Mouse (Mus musculus) lung, adult 2 months (tissue): Measurements from ENCODE around the gene Wfdc1. TPM values are rescaled to one million over a fixed set of nuclear protein-coding genes. Genes with fewer than 3 reads are reported as not detected.

ENCODE experiments used
- DNase-seq: peaks from one replicate; pipeline ENCODE4 v3.0.0; 2022
- H3K4me1 ChIP-seq: fragments of 200-500 bp; 2 replicates; pipeline ENCODE4 v1.6.1; 2011; ENCODE audit warnings: low read length; ENCODE audit not compliant: control insufficient read depth, insufficient read depth
- H3K4me3 ChIP-seq: fragments of 200-500 bp; replicated peaks from 2 replicates; pipeline ENCODE3; 2011; ENCODE audit warnings: low read depth, mild to moderate bottlenecking, control low read depth, low read length; ENCODE audit errors: extremely low read depth
- CTCF ChIP-seq: fragments of 200-500 bp; IDR thresholded peaks from 2 replicates; pipeline ENCODE4 v1.5.1; 2011; ENCODE audit warnings: mild to moderate bottlenecking, low read length, control low read depth; ENCODE audit not compliant: insufficient read depth
- POLR2A ChIP-seq: fragments of 200-500 bp; IDR thresholded peaks from 2 replicates; pipeline ENCODE4 v1.6.1; 2011; ENCODE audit warnings: low read depth, mild to moderate bottlenecking, control low read depth, low read length, borderline replicate concordance; ENCODE audit errors: extremely low read depth
- WGBS: fragments of 180-500 bp; shearing (Covaris S2); methylation state at CpG from one replicate; pipeline ENCODE4 v1.1.7; 2018; 5-methylcytosine and 5-hydroxymethylcytosine counted together
- polyA plus RNA-seq: library from polyadenylated mRNA; depleted of rRNA; stranded (reverse); fragments of >200 nt; gene quantifications from 2 replicates; pipeline ENCODE4 v1.2.3, GENCODE M21; 2012; rRNA removed

The Wfdc1 gene
- polyA plus RNA-seq, 1 experiment, result 122 TPM

DNA sequence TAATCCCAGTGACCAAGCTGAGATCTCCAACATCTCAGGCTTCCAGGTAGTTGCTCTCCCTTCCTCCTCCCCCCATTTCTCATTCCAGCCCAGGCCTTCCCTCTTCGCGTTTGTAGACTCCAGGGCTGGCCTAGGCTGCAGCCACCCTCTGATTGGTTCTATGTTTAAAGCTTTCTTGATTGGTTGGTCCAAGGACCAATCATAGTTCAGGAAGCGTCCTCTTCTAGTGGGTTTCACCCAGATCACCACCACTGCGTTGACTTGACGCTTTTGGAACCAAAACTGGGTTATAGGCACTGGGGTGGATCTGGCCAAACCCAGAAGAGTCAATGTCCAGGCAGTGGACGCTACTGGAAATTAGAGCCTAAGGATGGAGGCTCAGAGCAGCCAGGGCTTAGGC lies 56.2 kb downstream of the Wfdc1 start:
- TF ChIP-seq POLR2A (no peak), CTCF (no peak)
- DNase-seq, result no peak
- H3K4me1 ChIP-seq, result peaks cover 9% of the 10 kb centered on the region
- no peak overlapping the region for H3K4me3 ChIP-seq
- WGBS, result 69% methylated on average over 6 of the region's 6 CpGs

DNA sequence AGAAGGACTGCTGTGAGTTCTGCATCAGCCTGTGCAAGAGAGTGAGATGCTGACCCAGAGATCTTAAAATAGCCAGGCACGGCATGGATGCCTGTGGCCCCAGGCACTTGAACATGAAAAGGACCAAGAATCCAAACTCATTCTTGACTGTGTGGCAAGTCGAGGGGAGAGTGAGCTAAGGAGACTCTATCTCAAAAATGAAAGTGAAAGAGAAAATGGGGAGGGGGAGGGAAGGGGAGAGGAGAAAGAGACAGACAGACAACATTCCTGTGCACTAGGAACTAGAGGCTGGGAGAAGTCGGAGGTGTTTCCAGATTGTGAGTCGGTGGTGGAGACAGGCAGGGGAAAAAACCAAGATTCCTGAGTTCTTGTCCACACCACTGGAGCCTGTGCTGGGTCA lies 57.5 kb downstream of the Wfdc1 start:
- 34% methylated on average over 4 of the region's 4 CpGs for WGBS
- no peak for DNase-seq
- Histone ChIP-seq H3K4me3 (no peak overlapping the region), H3K4me1 (peaks cover 3% of the 10 kb centered on the region; the same call in 1 of the 2 replicates)
- TF ChIP-seq POLR2A, result no peak
- no peak for TF ChIP-seq CTCF

DNA sequence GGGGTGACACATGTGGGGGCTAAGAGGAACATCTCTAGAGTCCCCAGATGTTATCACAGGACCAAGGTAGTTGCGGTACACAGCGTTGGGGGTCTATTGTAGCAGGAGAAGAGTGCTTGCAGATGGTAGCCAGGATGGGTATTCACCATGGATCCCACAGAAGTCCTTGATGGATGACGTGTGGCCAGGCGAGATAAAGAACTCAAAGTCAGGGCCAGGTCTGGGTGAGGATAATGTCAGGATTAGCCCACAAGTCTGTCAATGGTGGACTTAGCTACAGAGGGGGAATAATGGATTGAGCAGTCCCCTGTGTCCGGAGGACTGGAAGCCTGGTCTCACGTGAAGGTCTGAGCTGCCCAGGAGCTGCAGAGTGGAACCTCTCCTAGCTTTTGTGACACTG lies 58.4 kb downstream of the Wfdc1 start:
- no peak overlapping the region for H3K4me3 ChIP-seq
- TF ChIP-seq CTCF, result no peak
- TF ChIP-seq POLR2A, result no peak
- 80% methylated on average over 6 of the region's 6 CpGs for WGBS
- DNase-seq, result no peak
- H3K4me1 ChIP-seq, result peaks cover 3% of the 10 kb centered on the region; the same call in 1 of the 2 replicates

DNA sequence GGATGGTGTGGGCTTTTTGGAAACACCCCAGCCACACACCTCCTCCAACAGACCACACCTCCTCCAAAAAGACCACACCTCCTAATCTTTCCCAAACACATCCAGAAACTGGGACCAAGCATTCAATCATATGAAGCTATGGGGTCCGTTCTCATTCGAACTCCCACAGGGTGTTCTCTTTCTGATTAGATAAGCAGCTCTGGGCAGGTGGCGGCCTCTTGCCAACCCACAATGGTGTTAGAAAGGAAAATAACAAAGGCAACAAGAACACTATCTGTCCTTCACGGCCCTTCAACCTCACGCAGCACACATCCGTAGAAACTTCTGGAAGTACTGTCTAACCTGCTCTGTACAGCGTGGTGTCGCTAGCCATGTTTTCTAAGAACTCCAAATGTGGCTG lies 60.9 kb downstream of the Wfdc1 start:
- H3K4me3 ChIP-seq, result no peak overlapping the region
- WGBS, result 88% methylated on average over 8 of the region's 8 CpGs
- TF ChIP-seq CTCF (no peak), POLR2A (no peak)
- H3K4me1 ChIP-seq, result peaks cover 3% of the 10 kb centered on the region; the same call in 1 of the 2 replicates
- DNase-seq, result no peak

DNA sequence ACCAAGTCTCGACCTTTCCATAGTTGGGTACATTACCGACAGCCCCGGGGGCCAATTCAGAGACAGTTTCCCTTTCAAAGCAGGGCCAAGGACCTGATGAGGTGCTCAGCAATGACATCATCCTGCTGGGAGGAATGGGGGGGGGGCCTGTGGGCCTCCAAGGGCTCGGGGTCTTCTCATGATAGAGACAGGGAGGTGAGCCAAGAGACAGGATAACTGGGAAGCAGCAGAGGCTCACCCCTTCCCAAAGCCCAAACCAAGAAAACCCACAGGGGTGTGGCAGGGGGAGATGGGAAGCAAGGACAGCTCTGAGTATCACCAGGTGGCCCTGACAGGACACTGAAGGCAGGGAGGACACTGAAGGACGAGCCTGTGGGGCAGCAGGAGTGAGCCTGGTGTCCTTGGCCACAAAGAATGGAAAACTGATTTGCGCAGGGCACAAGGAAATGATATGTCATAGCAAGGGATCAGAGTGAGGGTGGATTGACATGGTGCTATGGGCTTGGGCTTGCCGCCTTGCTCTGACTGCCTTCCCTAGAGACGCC lies 62.3 kb downstream of the Wfdc1 start:
- Histone ChIP-seq H3K4me3 (no peak overlapping the region), H3K4me1 (peaks cover 2% of the 10 kb centered on the region; the same call in 1 of the 2 replicates)
- DNase-seq, result no peak
- TF ChIP-seq POLR2A, result no peak
- TF ChIP-seq CTCF, result no peak
- WGBS, result 83% methylated on average over 8 of the region's 8 CpGs

DNA sequence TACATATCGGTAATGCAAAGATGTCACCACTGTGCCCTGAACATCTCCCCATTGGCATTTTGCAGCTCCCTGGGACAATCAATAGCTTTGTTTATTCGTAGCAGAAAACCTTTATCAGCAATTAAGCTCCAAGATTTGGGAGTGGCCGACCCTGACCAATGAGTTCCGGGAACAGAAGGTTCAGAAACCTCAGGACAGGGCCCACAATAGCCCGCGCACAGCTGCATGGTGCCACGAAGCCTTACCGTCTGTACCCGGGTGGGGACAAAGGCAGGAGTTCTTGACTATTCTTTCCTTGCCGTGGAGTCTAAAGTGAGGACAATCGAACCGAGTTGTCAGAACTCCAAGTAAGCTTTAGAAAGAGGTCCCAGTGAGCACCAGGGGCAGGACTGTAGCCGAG lies 65.9 kb downstream of the Wfdc1 start:
- no peak overlapping the region for H3K4me3 ChIP-seq
- H3K4me1 ChIP-seq, result no peaks in the 10 kb centered on the region
- TF ChIP-seq POLR2A, result no peak
- no peak for TF ChIP-seq CTCF
- DNase-seq, result no peak
- 82% methylated on average over 13 of the region's 13 CpGs for WGBS

DNA sequence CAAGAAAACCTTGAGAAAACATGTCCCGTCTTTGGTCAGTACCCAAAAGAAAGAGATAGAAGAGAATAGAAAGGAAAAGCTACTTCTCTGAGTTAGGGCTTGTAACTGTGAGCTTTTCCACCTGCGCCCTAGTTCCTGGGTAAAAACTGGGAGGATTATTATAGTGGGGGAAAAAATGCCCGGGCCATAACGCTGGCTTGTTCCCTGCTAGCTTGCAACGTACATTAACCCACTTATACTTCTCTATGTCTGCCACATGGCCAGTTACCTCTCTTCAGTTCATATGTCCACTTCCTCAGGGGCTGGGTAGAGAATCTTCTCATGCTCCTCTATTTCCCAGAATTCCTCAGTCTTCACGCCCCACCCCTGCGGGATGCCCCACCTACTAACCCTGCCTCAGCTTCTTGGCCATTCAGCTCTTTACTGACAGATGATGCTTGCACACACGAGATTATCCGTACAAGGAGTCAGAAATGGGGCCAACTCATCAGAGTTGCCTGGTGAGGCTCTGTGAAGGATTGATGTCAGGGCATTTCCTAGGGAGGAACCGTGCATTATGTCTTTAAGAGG lies 70.3 kb downstream of the Wfdc1 start:
- WGBS, result 85% methylated on average over 10 of the region's 10 CpGs
- DNase-seq, result no peak
- H3K4me1 ChIP-seq, result no peaks in the 10 kb centered on the region
- H3K4me3 ChIP-seq, result no peak overlapping the region
- no peak for TF ChIP-seq POLR2A
- TF ChIP-seq CTCF, result no peak

DNA sequence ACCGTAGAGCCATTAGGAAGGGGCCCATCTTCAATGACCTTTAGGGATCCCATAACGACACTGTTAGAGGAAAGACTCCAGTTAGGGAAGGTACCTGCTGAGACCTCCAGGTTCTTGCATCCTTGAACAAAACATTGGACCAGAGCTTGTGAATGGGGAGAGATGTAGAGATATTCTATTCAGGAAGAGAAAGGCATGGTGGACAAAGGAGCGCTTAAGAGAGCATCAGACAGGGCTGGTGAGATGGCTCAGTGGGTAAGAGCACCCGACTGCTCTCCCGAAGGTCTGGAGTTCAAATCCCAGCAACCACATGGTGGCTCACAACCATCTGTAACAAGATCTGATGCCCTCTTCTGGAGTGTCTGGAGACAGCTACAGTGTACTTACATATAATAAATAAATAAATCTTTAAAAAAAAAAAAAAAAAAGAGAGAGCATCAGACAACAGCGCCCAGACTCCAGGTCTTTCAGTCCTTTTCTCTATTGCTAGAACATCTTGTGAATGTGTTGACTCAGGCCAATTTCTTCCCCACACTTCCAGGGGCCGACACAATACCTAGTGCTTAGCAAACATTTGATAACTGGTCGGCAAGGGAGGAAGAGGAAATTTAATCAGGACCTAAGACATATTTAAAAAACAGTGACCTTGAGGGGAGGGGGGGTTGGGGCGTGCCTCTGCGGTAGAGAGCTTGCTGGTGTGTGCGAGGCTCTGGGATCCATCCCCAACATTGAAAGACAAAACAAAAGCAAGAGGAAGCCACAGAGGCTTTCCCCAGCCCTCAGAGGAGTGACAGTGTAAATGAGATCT lies 71.1 kb downstream of the Wfdc1 start:
- H3K4me3 ChIP-seq, result no peak overlapping the region
- DNase-seq, result no peak
- H3K4me1 ChIP-seq, result no peaks in the 10 kb centered on the region
- no peak for TF ChIP-seq CTCF
- WGBS, result 55% methylated on average over 11 of the region's 11 CpGs

Other genes starting within 250 kb of the Wfdc1 start
- 48.8 and 57.9 TPM in 2 replicates for gene Osgin1, start 232.2 kb upstream of the Wfdc1 start, polyA plus RNA-seq
- gene Necab2, start 219.6 kb upstream of the Wfdc1 start, polyA plus RNA-seq, result 0.63 and 1.0 TPM in 2 replicates
- gene Slc38a8, start 164.7 kb upstream of the Wfdc1 start, polyA plus RNA-seq, result 0.14 TPM in 1 of 2 replicates, not detected in the other
- 76.6 and 87.4 TPM in 2 replicates for gene Mbtps1, start 107.6 kb upstream of the Wfdc1 start, polyA plus RNA-seq
- 24.1 and 27.7 TPM in 2 replicates for gene Hsdl1, start 91.2 kb upstream of the Wfdc1 start, polyA plus RNA-seq
- gene Dnaaf1, start 91.1 kb upstream of the Wfdc1 start, polyA plus RNA-seq, result 5.0 and 5.3 TPM in 2 replicates
- gene Taf1c, start 61.1 kb upstream of the Wfdc1 start, polyA plus RNA-seq, result 17.6 and 19.5 TPM in 2 replicates
- not detected in 2 replicates for gene Adad2, start 53.6 kb upstream of the Wfdc1 start, polyA plus RNA-seq
- gene Kcng4, start 30.7 kb upstream of the Wfdc1 start, polyA plus RNA-seq, result 0.17 and 0.51 TPM in 2 replicates
- gene Atp2c2, start 33.6 kb downstream of the Wfdc1 start, polyA plus RNA-seq, result 5.4 and 7.2 TPM in 2 replicates
- gene Tldc1, start 112.1 kb downstream of the Wfdc1 start, polyA plus RNA-seq, result 10.2 and 10.8 TPM in 2 replicates
- 155 and 180 TPM in 2 replicates for gene Cotl1, start 174.2 kb downstream of the Wfdc1 start, polyA plus RNA-seq
- 28.9 and 47.8 TPM in 2 replicates for gene Klhl36, start 195.9 kb downstream of the Wfdc1 start, polyA plus RNA-seq
- gene Usp10, start 244.0 kb downstream of the Wfdc1 start, polyA plus RNA-seq, result 70.9 and 78.1 TPM in 2 replicates
- 58.5 and 67.8 TPM in 2 replicates for gene Gm20388, start 244.5 kb downstream of the Wfdc1 start, polyA plus RNA-seq